Mouse (Mus musculus) lung, postnatal 25 days (tissue): ENCODE data around the gene H2bfm.
"Not testable (repeated sequence)": the region's sequence is repeated elsewhere in the genome, so short reads cannot be mapped to it uniquely, and the experiment has no call there.

Experiments
- DNase-seq: peaks from one replicate; pipeline ENCODE4 v3.0.0; 2022; ENCODE audit warnings: low spot score

Gene H2bfm

DNA sequence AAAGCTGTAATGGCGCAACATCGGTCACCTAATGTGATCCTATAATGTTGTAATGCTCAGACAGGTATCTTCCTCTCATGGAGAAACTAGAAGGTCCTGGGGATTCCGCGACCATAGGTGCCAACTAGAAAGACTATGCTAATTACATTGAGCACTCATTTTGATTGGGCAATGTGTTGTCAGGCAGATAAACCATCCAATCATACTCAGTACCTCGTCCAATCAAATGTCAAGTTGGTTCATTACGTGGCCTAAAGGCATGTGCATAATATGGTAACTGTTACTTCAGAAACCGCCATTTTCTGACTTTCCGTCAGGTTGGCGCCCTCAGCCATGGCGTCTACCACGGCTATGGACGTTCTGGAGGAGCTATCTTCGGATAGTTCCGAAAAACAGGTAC, at the start of gene H2bfm:
TSS of gene H2bfm (plus strand) at position 295 of the 400 bp plus-strand sequence.
- DNase-seq: no peak

DNA sequence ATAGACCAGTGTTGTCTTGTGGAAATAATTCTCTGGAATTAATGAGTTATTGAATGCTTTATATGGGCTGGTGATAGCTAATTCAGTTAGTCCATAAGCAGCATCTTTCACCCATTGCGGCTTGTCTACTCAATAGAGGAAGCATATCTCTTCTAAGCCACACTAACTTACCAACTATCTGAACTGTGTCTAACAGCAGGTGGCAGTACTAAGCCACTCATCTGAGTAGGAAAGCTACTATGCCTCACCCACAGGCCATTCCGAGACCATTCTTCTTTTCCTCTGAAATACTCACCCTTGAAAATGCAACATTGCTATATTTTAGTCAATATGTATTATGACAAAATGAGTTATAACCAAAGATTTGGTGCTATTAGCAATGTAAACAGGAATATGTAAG, 31.4 kb upstream of the H2bfm start:
- DNase-seq: peak; percentile 0

DNA sequence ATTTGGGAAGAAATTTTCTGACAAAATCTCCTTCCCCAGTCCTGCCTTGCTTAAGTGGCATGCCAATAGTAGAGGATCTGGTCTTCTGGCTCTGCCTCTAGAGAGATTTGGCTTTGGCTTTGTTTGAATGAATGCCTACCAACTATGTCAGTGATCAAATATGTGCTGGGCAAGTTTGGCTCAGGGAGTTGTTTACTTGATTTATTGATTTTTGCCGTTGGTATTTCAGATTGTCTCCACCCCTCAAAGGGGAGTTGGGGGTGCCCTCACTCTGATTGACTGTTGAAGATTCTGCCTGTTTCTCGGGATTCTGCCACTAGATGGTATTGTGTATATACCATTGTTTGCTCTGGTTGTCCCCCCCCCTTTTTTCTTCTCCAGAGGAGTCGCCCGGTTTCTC, 22.8 kb upstream of the H2bfm start:
- DNase-seq: no peak

DNA sequence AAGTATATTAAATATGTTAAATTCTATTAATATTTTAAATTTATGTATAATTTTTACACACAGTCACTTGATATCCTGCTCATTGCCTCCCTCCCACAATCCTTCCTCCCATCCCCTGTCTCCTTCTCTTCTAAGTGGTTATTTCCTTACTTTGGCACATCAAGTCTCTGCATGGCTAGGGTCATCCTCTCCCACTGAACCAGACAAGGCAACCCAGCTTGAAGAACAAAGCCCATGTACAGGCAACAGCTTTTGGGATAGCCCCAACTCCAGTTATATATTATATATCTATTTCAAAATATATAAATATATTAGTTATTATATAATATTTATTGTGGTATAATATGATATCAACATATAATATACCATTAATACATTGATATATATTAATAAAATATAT, 1.3 kb upstream of the H2bfm start:
- no peak for DNase-seq

DNA sequence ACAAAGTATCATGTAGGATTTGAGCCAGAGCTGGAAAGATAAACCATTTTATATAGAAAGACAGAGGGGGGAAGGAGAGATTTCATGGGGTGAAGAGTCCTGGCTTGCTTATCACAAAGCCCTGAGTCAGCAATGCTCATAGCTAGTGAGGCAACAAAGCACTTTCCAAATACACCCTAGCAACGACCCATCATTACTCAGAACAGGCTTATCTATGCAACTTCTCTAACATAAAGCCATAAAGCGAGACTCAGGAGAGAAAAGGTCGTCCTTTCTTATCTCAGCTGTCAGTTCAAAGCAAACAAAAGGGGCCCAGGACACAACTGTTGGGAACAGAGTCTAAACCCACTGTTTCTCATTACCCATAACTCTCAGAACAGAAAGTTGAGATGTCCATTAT, 10.9 kb downstream of the H2bfm start:
- DNase-seq: no peak

DNA sequence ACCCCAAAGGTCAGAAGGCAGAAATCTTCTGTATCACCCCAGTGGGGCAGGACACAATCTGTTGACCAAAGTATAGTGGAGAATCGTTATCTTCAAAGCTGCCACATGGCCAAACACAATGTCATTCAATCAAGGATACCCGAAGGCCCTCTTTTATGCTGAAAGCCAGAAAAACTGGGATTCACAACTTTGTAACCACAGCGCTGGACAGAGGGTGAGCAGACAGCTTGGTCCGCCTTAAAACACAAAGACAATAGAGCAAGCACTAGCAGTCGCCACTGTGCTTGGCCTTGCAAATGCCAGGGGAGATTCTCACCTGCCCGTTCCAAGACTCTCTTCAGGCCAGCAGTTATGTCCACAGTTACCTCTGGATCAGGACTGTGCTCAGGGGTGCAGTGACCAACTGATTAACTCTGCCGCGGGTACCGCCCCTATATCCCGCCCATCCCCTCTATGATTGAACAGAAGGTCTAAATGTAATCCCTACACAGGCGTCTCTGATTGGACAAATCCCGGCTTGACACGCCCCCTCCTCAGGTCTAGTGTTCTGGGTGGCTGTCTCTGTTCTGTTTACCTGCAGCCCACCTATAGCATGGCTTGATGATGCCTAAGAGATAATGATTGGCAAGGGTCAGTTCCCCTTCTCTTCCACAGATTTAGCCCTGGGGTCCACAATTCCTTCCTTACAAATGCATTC, 30.6 kb downstream of the H2bfm start:
- peak; percentile 76 for DNase-seq

DNA sequence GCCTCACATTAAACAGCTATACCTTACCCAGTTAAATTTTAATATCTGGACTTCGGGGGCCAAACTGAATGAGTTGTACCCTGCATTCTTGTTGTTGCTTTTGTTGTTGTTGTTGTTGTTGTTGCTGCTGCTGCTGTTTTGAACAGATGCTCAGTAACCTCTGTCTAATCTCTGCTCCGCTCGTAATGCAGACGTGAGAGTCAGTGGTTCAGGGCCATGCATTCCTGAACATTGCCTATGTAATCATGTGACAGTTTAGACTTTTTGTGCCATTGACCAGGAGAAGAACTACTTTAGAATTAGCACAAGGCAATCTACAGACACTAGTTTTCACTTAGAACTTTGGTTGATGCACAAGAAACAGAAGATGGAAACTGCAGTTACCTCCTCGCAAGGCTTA, 31.2 kb downstream of the H2bfm start:
- not testable (repeated sequence) for DNase-seq

DNA sequence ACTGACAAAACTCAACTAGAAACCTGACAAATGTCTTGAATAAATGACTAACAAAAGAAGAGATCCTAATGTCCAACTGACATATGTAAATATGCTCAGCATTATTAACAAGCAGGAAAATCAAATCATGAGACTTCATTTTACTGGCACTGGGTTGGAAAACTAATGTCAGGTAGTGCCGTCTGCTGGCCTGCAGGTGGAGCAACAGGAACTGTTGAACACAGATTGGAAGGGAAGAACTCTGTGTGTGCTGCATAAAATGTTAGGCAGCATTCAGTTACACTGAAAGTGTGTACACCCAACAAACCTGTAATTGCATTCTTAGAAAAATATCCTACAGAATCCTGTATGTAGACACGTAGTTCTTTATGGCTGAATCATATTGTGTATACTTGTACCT, 32.6 kb downstream of the H2bfm start:
- no peak for DNase-seq

DNA sequence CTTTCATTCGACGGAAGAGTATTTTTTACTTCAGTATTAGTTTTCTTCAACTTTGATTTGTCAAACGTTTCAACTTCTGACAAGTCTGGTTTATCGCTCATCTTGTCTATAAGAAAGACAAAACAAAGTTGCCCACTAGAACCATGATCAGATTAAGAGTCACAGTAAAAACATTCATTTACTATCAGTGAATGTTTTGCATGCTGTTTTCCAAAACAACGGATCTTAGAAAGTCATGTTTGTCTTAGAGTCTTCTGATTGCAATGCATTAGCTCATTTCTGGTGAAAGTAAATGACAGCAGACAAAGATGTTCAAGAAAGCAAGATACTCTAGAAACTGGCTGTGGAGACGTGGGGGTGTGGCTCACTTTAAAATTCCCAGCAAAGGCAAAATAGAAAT, 48.3 kb downstream of the H2bfm start, which contains the start of gene Tmsb15b2:
TSS of gene Tmsb15b2 (minus strand) at position 101 of the 400 bp plus-strand sequence.
- DNase-seq: not testable (repeated sequence)

DNA sequence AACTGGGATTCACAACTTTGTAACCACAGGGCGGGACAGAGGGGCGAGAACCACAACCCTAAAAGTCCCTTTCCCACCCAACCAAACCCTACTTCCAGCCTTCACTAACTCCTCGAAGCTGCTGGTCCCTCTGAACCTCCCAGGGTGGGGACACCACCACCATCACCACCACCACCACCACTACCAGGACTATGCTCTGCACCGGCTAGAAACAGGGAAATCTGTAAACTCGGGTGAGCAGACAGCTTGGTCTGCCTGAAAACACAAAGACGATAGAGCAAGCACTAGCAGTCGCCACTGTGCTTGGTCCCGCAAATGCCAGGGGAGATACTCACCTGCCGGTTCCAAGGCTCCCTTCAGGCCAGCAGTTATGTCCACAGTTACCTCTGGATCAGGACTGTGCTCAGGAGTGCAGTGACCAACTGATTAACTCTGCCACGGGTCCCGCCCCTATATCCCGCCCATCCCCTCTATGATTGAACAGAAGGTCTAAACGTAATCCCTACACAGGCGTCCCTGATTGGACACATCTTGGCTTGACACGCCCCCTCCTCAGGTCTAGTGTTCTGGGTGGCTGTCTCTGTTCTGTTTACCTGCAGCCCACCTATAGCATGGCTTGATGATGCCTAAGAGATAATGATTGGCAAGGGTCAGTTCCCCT, 49.4 kb downstream of the H2bfm start, which contains the start of the genes Tmsb15l and Tmsb15b1:
TSS of gene Tmsb15l (minus strand) at position 446 of the 661 bp plus-strand sequence.
TSS of gene Tmsb15b1 (minus strand) at position 451 of the 661 bp plus-strand sequence.
- DNase-seq: peak; percentile 55
